Mouse (Mus musculus): ENCODE results near the gene Cox20. TPM values are rescaled to one million over a fixed set of nuclear protein-coding genes. Genes with fewer than 3 reads are reported as not detected.
"Not testable (repeated sequence)": the region's sequence is repeated elsewhere in the genome, so short reads cannot be mapped to it uniquely, and the experiment has no call there.

Cox20 gene
- total RNA-seq, 2 experiments from 2014 or later = 30.1 to 32.9 TPM

GRCm38 (mm10) chr1:178320038-178320722, 1.2 kb downstream of the Cox20 start:
- no peak for DNase-seq

DNA sequence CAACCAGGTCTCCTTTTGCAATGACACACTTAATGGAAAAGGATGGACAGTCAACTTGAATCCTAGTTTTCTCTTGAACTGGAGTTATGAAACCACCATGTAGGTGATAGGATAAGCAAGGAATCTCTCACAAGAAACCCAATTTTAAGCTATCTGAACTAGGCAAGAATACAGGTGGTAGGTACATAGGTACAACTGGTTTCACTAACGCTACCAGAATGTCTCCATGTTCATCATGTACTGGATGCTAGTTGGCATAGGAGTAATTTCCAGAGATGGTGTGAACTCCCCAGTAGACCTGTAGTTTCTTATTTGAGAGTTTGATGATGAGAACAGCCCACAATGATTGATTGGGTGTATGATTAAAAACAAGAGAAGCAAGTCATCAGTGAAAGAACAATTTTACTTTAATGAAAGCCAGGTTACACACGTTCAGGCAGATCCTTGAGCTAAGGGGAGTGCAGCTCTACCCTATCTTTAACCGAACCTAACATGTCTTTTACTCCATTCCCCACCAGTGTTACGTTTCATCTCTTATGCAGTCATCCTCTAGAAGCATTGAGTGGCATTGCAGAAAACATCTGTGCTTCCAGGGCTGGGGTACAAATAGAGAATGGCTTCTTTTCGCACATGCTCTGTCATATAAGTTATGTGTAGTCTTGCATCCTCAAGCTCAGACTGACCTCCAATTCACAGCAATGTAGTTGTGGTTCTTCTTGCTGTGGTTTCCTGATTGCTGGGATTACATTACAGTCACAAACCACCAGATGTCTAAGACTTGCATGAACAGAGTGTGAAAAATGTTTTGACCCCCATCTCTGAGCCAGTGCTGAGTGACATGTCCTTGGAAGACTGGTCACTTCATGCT, 2.0 kb downstream of the Cox20 start:
- DNase-seq = no peak

DNA sequence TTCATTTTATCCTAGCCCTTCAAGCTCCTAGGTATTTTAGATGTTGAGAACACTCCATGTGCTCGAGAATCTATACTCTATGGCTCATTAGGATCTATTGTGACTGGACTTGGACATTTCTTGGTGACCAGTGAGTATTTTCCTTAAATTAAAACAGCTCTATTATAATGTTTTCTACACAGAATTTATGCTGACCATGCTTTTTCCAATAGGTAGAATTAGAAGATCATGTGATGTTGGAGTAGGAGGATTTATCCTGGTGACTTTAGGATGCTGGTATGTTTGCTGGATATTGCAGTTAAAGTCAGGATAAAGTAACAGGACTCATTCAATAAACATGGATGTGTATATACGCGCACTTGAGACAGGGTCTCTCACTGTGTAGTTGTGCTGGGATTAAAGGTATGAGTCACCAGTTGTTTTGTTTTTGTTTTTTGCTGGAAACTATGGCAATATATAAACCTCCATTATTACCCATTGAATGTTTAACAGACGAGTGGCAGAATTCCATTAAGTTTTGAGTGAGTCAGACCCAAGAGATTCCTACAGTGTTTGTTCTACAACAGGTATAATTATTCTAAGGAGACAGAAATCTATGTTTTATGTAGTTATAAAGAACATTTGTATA, 2.9 kb downstream of the Cox20 start:
- DNase-seq = no peak

GRCm38 (mm10) chr1:178323235-178323634, 4.3 kb downstream of the Cox20 start:
- DNase-seq = no peak

- no peak for DNase-seq
Observed at GRCm38 (mm10) chr1:178324568-178324967, 5.6 kb downstream of the Cox20 start.

- DNase-seq = no peak
Observed at GRCm38 (mm10) chr1:178326357-178326756, 7.4 kb downstream of the Cox20 start.

- no peak for DNase-seq
Observed at GRCm38 (mm10) chr1:178326950-178327349, 8.0 kb downstream of the Cox20 start.

GRCm38 (mm10) chr1:178329017-178329416, 10.1 kb downstream of the Cox20 start:
- DNase-seq = no peak

DNA sequence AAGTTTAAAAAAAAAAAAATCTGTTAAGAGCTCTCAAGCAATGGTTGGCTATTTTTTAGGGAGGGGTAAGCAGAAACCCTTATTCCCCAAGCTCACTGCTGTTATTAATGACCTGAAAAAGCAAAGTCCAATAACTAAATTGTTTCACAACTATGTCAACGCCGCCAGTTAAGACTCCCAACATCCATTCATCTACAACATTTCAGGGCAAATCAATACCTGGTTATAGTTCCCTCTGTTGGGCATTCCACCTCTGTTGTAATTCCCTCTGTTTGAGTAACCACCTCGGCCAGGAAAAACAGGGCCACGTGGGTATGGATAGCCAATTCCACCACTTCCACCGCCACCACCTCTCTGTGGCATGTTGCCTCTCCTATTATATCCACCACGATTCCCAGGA, 11.0 kb downstream of the Cox20 start:
- DNase-seq = no peak

GRCm38 (mm10) chr1:178335860-178336261, 16.9 kb downstream of the Cox20 start:
- DNase-seq = no peak

DNA sequence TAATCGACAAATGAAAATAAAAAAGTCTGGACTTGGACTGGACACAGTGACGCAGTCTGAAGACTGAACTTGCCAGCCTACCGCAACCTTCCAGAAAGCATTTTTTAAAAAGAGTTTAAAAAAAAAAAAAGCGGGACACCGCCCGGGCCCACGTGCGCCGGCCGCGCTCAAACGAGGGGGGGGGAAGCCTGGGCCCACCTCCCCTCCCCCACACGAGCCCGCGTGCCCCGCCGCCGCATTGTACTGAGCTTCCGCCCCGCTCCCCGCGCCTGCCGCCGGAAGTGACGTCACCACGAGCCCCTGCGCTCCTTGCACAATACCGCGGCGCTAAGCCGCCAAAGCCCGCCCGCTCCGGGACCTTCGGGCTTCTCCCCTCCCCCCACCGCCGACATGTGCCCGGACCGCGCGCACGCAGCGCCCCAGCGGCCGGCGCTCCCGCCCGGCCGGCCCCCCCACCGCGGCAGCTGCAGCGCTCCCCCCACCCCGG, 17.4 kb downstream of the Cox20 start:
- DNase-seq = peak; percentile 94

DNA sequence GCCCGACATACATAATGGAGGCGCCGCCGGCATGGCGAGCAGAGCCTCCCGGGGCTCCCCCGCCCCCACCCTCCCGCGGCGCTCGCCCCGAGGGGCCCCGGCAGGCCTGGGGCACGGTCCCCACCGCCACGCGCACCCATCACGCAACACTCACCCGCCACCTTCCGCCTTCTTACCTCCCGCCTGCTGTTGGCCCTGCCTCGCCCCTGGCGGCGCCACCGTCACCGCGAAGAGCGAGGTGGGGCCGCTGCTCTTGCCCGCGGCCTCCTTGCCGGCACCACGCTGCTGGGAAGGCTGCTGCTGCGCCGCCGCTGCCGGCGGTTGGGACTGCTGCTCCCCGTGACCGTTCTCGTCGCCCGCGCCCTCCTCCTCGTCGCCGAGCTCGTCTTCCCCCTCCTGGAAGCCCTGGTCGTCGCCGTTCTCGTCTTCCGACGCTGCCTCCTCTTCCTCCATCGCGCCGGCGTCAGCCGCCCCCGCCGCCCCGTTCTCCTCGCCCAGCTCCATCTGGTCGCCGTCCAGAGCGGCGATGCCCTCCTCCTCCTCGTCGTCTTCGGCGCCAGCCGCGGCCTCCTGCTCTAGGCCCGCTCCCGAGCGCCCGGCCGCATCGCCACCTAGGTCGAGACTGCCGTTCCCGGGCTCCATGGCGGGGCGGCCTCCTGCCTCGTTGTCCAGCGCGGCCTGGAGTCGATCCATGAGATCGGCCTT, 18.0 kb downstream of the Cox20 start:
- no peak for DNase-seq

DNA sequence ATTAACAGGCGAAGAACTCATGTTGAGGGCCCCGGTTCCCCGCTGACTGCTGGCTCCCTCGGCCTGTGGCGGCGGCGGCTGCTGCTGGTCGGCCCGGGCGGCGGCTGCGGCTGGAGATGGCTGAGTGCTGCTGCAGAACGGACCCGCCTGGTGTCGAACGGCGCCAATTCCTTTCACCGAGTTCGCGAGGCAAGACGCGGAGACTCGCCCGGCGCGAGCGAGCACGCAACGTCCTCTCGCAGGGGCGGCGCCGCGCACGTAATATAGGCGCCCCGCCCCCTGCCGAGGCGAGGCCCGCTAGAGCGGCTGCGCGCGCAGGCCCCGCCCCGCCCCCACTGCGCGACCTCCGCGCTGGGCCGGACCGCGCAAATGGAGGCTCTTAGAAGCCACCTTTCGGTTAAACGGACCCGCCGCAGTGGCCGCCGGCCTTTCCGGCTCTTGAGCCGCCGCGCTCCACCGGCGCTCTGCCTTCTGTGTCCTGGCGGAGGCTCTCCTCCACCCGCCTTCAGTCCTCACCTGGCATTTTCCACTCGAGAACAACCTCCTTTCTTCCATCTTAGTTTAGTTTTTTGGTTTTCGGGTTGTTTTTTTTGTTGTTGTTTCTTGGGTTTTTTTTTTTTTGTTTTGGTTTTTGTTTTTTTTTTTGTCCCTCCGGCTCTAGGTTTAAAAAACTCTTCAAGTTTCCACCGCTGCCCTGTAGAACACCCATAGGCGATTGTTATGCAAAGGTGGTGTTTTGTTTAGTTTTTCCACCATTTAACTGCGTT, 18.8 kb downstream of the Cox20 start, which contains the start of gene Hnrnpu:
Hnrnpu (minus strand) TSS at position 247 of the 767 bp plus-strand sequence.
- peak; percentile 97 for DNase-seq

GRCm38 (mm10) chr1:178338318-178338641, 19.4 kb downstream of the Cox20 start:
- no peak for DNase-seq

- DNase-seq = no peak
Observed at GRCm38 (mm10) chr1:178340213-178340612, 21.3 kb downstream of the Cox20 start.

- no peak for DNase-seq
Observed at GRCm38 (mm10) chr1:178341435-178341834, 22.5 kb downstream of the Cox20 start.

DNA sequence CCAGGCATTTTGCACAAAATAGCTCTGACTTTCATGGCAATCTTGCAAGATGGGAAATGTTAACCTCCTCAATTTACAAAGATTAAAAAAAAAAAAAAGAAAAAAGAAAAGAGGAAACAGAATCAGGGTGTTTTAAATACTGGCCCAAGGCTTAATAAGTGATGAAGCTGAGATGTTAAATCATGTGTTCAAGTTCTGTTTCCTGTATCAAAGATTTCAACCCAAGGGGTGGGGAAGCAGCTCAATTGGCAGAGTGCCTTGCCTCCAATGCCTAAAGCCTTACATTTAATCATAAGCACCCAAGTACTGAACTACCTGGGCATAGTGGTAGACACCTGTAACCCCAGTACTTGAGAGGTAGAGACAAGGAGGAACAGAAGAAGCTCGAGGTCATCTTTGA, 23.1 kb downstream of the Cox20 start:
- no peak for DNase-seq

DNA sequence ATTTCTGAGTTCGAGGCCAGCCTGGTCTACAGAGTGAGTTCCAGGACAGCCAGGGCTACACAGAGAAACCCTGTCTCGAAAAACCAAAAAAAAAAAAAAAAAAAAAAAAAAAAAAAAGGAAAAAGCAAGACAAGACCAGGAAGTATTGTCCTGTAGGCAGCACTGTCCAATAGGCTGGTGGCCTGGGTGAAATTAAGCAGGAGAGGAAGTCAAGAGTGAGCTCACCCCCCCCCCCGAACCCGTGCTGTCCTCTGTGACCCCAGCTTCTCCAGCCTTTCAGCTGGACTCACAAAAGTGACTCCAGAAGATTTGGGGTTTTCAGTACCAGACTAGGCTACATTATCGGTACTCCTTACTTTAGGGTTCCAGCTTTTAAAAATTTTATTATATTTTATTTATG, 23.7 kb downstream of the Cox20 start:
- no peak for DNase-seq

GRCm38 (mm10) chr1:178344071-178344805, 25.3 kb downstream of the Cox20 start:
- DNase-seq = not testable (repeated sequence)

GRCm38 (mm10) chr1:178350792-178351191, 31.9 kb downstream of the Cox20 start:
- DNase-seq = no peak

- no peak for DNase-seq
Observed at GRCm38 (mm10) chr1:178351643-178352042, 32.7 kb downstream of the Cox20 start.
